Mouse (Mus musculus): ENCODE data around the gene Ppp2r5c. TPM values are rescaled to one million over a fixed set of nuclear protein-coding genes. Genes with fewer than 3 reads are reported as not detected.

The Ppp2r5c gene
- polyA plus RNA-seq, 1 experiment from 2014 or later = 193 TPM

DNA sequence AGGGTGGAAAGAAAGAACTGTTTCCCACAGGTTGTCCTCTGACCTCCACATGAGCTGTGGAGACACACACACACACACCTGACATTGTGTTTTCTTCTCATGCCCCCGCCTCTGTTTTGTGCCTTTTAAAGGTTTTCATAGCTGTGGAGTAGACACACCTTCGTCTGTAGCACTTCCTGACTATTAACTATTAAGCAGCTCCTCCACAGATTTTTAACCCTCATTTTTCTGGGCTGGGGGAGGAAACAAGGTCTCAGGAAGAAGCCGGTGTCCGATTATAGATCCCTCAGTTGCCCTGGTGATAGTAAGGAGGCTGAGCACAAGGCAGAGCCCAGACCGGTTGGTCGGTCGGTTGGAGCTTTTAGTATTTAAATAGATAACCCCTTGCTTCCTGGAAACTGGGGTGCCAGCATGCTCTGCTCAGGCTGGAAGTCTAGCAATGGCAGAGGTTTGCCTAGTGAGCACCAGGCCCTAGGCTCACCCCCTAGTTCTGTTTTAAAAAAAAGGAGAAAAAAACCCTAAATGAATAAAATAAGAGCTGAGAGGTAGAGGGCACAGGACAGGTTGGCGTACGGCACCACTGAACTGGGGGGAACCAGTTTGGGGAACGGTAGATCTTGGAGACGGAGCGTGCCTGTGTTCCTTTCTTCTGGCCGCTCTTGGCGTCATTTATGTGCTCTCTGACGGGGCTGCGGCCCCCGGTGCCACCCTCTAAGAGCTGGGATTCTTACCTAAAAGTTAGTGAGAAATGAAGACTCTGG lies 38.1 kb downstream of the Ppp2r5c start:
- Histone ChIP-seq H3K4me2 (ENCODE audit: low read depth, low read length) (peak overlapping the region; percentile 78), H3K36me3 (replicated peaks; ENCODE audit: control insufficient read depth, insufficient read depth, low read depth, low read length) (no peaks in the 10 kb centered on the region), H3K27me3 (ENCODE audit: control insufficient read depth, insufficient read depth, low read length) (no peaks in the 10 kb centered on the region), H3K4me3 (ENCODE audit: low read depth, low read length) (peak overlapping the region; percentile 78), H3K9ac (replicated peaks; ENCODE audit: low read length) (peak overlapping the region; percentile 84), H3K27ac (replicated peaks; ENCODE audit: low read depth, low read length) (peak overlapping the region; percentile 56; the same call in 1 of the 2 replicates), H3K9me3 (replicated peaks; ENCODE audit: control insufficient read depth, low read length) (no peaks in the 10 kb centered on the region), H3K4me1 (ENCODE audit: control insufficient read depth, insufficient read depth, low read length) (peaks cover 6% of the 10 kb centered on the region)
- peak; percentile 40 for ATAC-seq (replicated peaks; ENCODE audit: insufficient number of reproducible peaks, low FRiP score, low TSS enrichment, low read depth)
- 2% methylated on average over 17 of the region's 17 CpGs for WGBS
- DNase-seq (ENCODE audit: low spot score) = peak; percentile 7

DNA sequence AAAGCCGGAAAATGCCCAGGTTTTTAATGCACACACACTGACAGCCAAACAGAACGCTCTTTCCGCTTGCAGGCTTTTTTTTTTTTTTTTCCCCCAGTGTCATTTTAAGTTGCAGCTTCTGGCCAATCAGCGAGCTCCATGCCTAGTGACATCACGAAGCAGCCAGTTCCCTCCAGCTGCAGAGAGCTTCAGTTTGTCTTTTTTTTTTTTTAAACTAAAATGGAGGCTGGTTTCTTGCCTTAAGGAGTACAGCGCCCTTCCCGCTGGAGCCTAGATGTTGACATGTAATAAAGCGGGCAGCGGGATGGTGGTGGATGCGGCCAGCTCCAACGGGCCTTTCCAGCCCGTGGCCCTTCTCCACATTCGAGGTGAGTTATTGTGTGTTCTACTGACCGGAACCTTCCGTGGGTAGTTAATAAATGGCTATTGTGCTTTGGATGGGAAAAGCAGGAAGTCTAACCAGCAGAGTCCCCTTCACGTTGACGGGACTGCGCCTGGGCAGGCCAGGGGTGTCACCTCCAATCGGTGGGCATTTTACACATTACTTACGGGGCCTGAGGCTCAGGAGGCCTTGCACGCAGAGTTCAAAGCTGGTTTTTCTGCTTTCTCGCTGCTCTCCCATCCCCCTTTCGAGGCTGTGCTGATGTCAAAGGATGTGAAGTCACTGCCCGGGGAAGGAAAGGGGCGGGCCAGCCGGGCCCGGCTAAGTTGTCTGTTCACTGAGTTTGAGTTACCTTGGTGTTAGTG lies 38.8 kb downstream of the Ppp2r5c start:
- Histone ChIP-seq H3K27ac (replicated peaks; ENCODE audit: low read depth, low read length) (peak overlapping the region; percentile 98), H3K4me2 (ENCODE audit: low read depth, low read length) (peak overlapping the region; percentile 88), H3K9me3 (replicated peaks; ENCODE audit: control insufficient read depth, low read length) (no peaks in the 10 kb centered on the region), H3K4me1 (ENCODE audit: control insufficient read depth, insufficient read depth, low read length) (peaks cover 6% of the 10 kb centered on the region), H3K4me3 (ENCODE audit: low read depth, low read length) (peak overlapping the region; percentile 78), H3K36me3 (replicated peaks; ENCODE audit: control insufficient read depth, insufficient read depth, low read depth, low read length) (no peaks in the 10 kb centered on the region), H3K27me3 (ENCODE audit: control insufficient read depth, insufficient read depth, low read length) (no peaks in the 10 kb centered on the region), H3K9ac (replicated peaks; ENCODE audit: low read length) (peak overlapping the region; percentile 84)
- DNase-seq (ENCODE audit: low spot score) (peak; percentile 92), ATAC-seq (replicated peaks; ENCODE audit: insufficient number of reproducible peaks, low FRiP score, low TSS enrichment, low read depth) (peak; percentile 77)
- under 1% methylated on average over 27 of the region's 27 CpGs for WGBS

DNA sequence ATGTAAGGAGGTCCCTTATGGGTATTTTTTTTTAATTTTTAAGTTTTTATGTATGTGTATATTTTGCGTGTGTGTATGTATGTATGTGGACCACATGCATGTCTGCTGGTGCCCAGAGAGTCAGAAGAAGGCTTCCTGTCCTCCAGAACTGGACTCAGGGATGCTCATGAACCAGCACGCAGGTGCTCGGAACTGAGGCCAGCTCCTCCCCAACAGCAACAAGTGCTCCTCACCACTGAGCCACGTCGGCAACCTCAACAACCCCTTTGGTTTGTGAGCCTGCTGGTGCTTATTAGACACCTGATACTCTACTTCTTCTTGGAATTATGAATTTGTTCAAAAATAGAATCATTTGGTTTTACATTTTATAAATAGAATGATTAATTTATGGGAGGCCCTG lies 39.9 kb downstream of the Ppp2r5c start:
- Histone ChIP-seq H3K27ac (replicated peaks; ENCODE audit: low read depth, low read length) (no peak overlapping the region), H3K9ac (replicated peaks; ENCODE audit: low read length) (peak overlapping the region; percentile 84), H3K9me3 (replicated peaks; ENCODE audit: control insufficient read depth, low read length) (no peaks in the 10 kb centered on the region), H3K4me3 (ENCODE audit: low read depth, low read length) (peak overlapping the region; percentile 78), H3K4me1 (ENCODE audit: control insufficient read depth, insufficient read depth, low read length) (peaks cover 6% of the 10 kb centered on the region), H3K27me3 (ENCODE audit: control insufficient read depth, insufficient read depth, low read length) (no peaks in the 10 kb centered on the region), H3K36me3 (replicated peaks; ENCODE audit: control insufficient read depth, insufficient read depth, low read depth, low read length) (no peaks in the 10 kb centered on the region), H3K4me2 (ENCODE audit: low read depth, low read length) (peak overlapping the region; percentile 88)
- WGBS = 87% methylated on average over 5 of the region's 5 CpGs
- DNase-seq (ENCODE audit: low spot score) (no peak), ATAC-seq (replicated peaks; ENCODE audit: insufficient number of reproducible peaks, low FRiP score, low TSS enrichment, low read depth) (no peak)

DNA sequence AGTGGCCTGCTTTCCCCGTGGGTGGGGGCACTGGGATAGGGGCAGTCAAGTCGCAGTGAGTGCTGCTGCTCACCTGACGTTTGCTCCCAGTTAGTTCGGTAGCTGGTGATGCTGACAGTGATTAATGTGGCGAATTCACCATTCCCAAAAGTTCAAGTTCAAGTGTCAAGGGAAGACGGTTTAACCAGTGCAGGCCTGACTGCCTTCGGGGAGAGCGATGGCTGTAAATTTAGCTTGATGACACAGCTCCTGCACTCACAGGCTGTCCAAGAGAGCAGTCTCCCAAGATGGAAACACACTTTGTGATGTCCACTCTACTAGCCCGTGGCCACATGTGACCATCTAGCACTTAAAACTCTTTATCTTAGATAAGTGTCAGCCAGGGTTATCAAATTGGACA lies 41.1 kb downstream of the Ppp2r5c start:
- Histone ChIP-seq H3K9me3 (replicated peaks; ENCODE audit: control insufficient read depth, low read length) (no peaks in the 10 kb centered on the region), H3K4me2 (ENCODE audit: low read depth, low read length) (no peak overlapping the region), H3K9ac (replicated peaks; ENCODE audit: low read length) (no peak overlapping the region), H3K4me3 (ENCODE audit: low read depth, low read length) (no peak overlapping the region), H3K27me3 (ENCODE audit: control insufficient read depth, insufficient read depth, low read length) (no peaks in the 10 kb centered on the region), H3K4me1 (ENCODE audit: control insufficient read depth, insufficient read depth, low read length) (peaks cover 6% of the 10 kb centered on the region), H3K36me3 (replicated peaks; ENCODE audit: control insufficient read depth, insufficient read depth, low read depth, low read length) (no peaks in the 10 kb centered on the region), H3K27ac (replicated peaks; ENCODE audit: low read depth, low read length) (no peak overlapping the region)
- no peak for DNase-seq (ENCODE audit: low spot score)
- no peak for ATAC-seq (replicated peaks; ENCODE audit: insufficient number of reproducible peaks, low FRiP score, low TSS enrichment, low read depth)
- WGBS = 78% methylated on average over 9 of the region's 9 CpGs

DNA sequence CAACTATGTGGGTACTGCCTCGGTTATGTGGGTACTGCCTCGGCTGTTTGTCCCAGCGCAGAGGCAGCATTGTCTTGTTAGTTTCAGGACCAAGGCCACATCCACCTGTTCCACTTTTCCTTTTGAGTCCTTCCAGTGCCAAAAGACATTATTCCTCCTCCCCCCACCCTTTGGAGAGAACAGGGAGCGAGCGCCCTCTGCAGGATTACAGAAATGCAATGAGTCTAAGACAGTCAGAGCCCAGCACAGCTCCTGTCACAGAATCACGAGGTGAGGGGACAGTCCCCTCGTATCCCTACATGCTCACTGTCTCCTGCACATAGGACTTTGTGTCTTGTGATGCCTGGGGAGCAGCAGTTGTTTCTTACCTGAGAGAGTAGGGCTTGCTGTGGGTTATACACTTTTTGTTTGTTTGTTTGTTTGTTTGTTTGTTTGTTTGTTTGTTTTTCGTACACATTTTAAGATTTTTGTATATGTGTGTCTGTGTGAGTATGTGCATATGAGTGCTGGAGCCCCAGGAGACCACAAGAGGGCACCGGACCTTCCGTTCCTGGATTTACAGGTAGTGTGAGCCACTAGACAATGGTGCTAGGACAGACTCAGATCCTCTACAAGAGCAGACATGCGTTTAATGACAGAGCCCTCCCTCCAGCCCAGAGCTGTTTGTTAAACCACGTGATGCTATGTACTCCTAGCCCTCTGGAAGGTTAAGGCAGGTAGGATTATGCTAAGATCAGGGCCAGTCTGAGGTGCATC lies 43.2 kb downstream of the Ppp2r5c start:
- no peaks in the 10 kb centered on the region for H3K9me3 ChIP-seq (replicated peaks; ENCODE audit: control insufficient read depth, low read length)
- peaks cover 3% of the 10 kb centered on the region; the same call in 1 of the 2 replicates for H3K4me1 ChIP-seq (ENCODE audit: control insufficient read depth, insufficient read depth, low read length)
- no peak overlapping the region for H3K4me3 ChIP-seq (ENCODE audit: low read depth, low read length)
- DNase-seq (ENCODE audit: low spot score) (no peak), ATAC-seq (replicated peaks; ENCODE audit: insufficient number of reproducible peaks, low FRiP score, low TSS enrichment, low read depth) (no peak)
- no peak overlapping the region for H3K27ac ChIP-seq (replicated peaks; ENCODE audit: low read depth, low read length)
- H3K36me3 ChIP-seq (replicated peaks; ENCODE audit: control insufficient read depth, insufficient read depth, low read depth, low read length) = no peaks in the 10 kb centered on the region
- WGBS = 87% methylated on average over 12 of the region's 12 CpGs
- H3K4me2 ChIP-seq (ENCODE audit: low read depth, low read length) = no peak overlapping the region
- no peak overlapping the region for H3K9ac ChIP-seq (replicated peaks; ENCODE audit: low read length)
- H3K27me3 ChIP-seq (ENCODE audit: control insufficient read depth, insufficient read depth, low read length) = no peaks in the 10 kb centered on the region

DNA sequence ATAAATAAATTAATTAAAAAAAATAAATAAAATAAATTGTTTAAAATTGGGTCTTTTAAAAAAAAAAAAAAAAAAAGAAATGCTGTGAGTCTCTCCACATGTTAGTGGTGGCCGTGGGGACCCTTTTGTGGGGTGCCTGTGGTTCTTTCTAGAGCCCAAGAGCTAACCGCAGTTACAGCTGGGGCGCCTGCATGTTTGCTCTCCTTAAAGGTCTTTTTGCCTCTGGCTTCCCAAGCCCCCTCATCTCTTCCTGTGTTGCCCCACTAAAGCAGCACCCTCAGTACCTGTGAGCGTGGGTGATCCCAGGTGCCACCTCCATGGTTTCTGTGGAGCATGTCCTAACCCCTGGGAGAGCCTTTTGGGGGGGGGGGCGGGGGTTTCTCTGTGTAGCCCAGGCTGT lies 45.5 kb downstream of the Ppp2r5c start:
- peaks cover 2% of the 10 kb centered on the region; the same call in 1 of the 2 replicates for H3K4me1 ChIP-seq (ENCODE audit: control insufficient read depth, insufficient read depth, low read length)
- H3K4me3 ChIP-seq (ENCODE audit: low read depth, low read length) = no peak overlapping the region
- H3K4me2 ChIP-seq (ENCODE audit: low read depth, low read length) = no peak overlapping the region
- 93% methylated on average over 5 of the region's 5 CpGs for WGBS
- DNase-seq (ENCODE audit: low spot score) = no peak
- H3K9me3 ChIP-seq (replicated peaks; ENCODE audit: control insufficient read depth, low read length) = no peaks in the 10 kb centered on the region
- no peaks in the 10 kb centered on the region for H3K36me3 ChIP-seq (replicated peaks; ENCODE audit: control insufficient read depth, insufficient read depth, low read depth, low read length)
- H3K27ac ChIP-seq (replicated peaks; ENCODE audit: low read depth, low read length) = no peak overlapping the region
- H3K9ac ChIP-seq (replicated peaks; ENCODE audit: low read length) = no peak overlapping the region
- ATAC-seq (replicated peaks; ENCODE audit: insufficient number of reproducible peaks, low FRiP score, low TSS enrichment, low read depth) = no peak
- no peaks in the 10 kb centered on the region for H3K27me3 ChIP-seq (ENCODE audit: control insufficient read depth, insufficient read depth, low read length)

DNA sequence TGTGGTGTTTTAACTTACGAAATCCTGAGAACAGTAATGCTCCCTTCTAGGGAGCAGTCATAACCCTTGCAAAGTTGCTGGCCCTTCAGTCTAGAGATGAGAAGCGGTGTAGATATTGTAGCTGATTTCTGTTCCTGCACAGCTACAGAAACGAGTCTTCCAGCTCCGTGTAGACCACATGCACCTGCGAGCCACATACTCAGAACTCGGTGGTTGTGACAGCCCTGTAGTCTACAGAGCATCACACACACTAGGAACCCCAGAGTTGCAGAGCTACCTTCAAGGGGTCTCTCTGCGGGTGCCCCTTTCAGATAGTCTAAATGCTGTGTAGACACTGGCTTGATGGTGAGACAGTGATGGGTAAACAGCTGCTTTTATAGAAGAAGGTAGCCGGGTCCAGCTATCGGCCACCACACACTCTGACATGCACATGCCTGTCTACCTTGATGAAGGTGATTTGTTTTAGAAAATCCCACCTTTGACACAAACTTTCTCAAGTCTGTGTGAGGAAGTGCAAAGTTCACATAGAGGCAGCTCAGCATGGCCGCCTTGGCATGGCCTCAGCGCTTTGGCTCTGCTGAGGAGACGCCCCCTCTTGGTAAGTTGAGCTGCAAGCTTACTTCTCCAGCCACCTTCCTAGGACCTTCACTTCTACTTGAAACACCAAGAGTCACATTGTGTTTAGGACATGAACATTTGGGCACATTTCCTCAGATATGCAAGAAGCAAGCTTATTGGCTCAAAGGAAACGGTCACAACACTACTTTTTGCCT lies 46.9 kb downstream of the Ppp2r5c start:
- Histone ChIP-seq H3K27me3 (ENCODE audit: control insufficient read depth, insufficient read depth, low read length) (no peaks in the 10 kb centered on the region), H3K9ac (replicated peaks; ENCODE audit: low read length) (no peak overlapping the region), H3K4me2 (ENCODE audit: low read depth, low read length) (no peak overlapping the region), H3K27ac (replicated peaks; ENCODE audit: low read depth, low read length) (no peak overlapping the region), H3K4me1 (ENCODE audit: control insufficient read depth, insufficient read depth, low read length) (no peaks in the 10 kb centered on the region), H3K9me3 (replicated peaks; ENCODE audit: control insufficient read depth, low read length) (no peaks in the 10 kb centered on the region), H3K36me3 (replicated peaks; ENCODE audit: control insufficient read depth, insufficient read depth, low read depth, low read length) (no peaks in the 10 kb centered on the region), H3K4me3 (ENCODE audit: low read depth, low read length) (no peak overlapping the region)
- ATAC-seq (replicated peaks; ENCODE audit: insufficient number of reproducible peaks, low FRiP score, low TSS enrichment, low read depth) = no peak
- 93% methylated on average over 13 of the region's 13 CpGs for whole genome bisulfite sequencing
- DNase-seq (ENCODE audit: low spot score) = no peak
